8 mouse cellular contexts compared by ENCODE assay signal in genomic region chr5:21700934-21701333, GRCm38 (mm10). TPM values are rescaled to one million over a fixed set of nuclear protein-coding genes. Genes with fewer than 3 reads are reported as not detected.
DNase-seq lines count a peak whose midpoint lies in the region; ATAC-seq lines count a peak whose summit lies in the region.

No protein-coding gene starts in this region.

- WGBS in heart, embryonic 16.5 days: under 1% methylated on average over 22 of the region's 22 CpGs
- under 1% methylated on average over 22 of the region's 22 CpGs for WGBS in hindbrain, embryonic 14.5 days
- WGBS in midbrain, embryonic 13.5 days: under 1% methylated on average over 22 of the region's 22 CpGs

- no peak for DNase-seq in heart, adult 8-10 months (ENCODE audit: low spot score)
- DNase-seq in hindbrain, embryonic 14.5 days (ENCODE audit: low spot score): peak; percentile 27
- DNase-seq in frontal cortex, postnatal 36 days (ENCODE audit: low spot score in 2 of 2): no peak
- DNase-seq in urinary bladder, postnatal 10 days (ENCODE audit: low spot score): no peak
- no peak for DNase-seq in urinary bladder, adult 2 months (ENCODE audit: low spot score)

- no peaks in the 10 kb centered on the region for H3K36me3 ChIP-seq in heart, embryonic 16.5 days (ENCODE audit: control insufficient read depth, insufficient read depth)
- no peaks in the 10 kb centered on the region for H3K36me3 ChIP-seq in hindbrain, embryonic 14.5 days (replicated peaks; ENCODE audit: control insufficient read depth, insufficient read depth)
- H3K36me3 ChIP-seq in midbrain, embryonic 13.5 days: no peaks in the 10 kb centered on the region

- no peaks in the 10 kb centered on the region for H3K27me3 ChIP-seq in heart, embryonic 16.5 days (ENCODE audit: control insufficient read depth, insufficient read depth, low read length)
- H3K27me3 ChIP-seq in hindbrain, embryonic 14.5 days (ENCODE audit: control insufficient read depth, insufficient read depth, low read length): no peaks in the 10 kb centered on the region
- H3K27me3 ChIP-seq in midbrain, embryonic 13.5 days: no peaks in the 10 kb centered on the region

- no peaks in the 10 kb centered on the region for H3K9me3 ChIP-seq in heart, embryonic 16.5 days (replicated peaks; ENCODE audit: control insufficient read depth, low read length)
- H3K9me3 ChIP-seq in hindbrain, embryonic 14.5 days (ENCODE audit: control insufficient read depth, low read length): no peaks in the 10 kb centered on the region
- no peaks in the 10 kb centered on the region for H3K9me3 ChIP-seq in midbrain, embryonic 13.5 days

- H3K4me1 ChIP-seq in heart, embryonic 16.5 days (ENCODE audit: control insufficient read depth, insufficient read depth, low read length): peaks cover 14% of the 10 kb centered on the region
- peaks cover 5% of the 10 kb centered on the region; the same call in 1 of the 2 replicates for H3K4me1 ChIP-seq in hindbrain, embryonic 14.5 days (replicated peaks; ENCODE audit: control insufficient read depth, insufficient read depth, low read length)
- H3K4me1 ChIP-seq in midbrain, embryonic 13.5 days (replicated peaks): peaks cover 11% of the 10 kb centered on the region; the same call in 1 of the 2 replicates

- peak; percentile 13; the same call in 1 of the 2 replicates for ATAC-seq in heart, embryonic 16.5 days (replicated peaks; ENCODE audit: extremely low read depth, insufficient read depth, low FRiP score)
- peak; percentile 56 for ATAC-seq in activated CD4-positive, CD25-positive, alpha-beta regulatory T cell, adult 4 months
- peak; percentile 79 for ATAC-seq in hindbrain, embryonic 14.5 days (ENCODE audit: low FRiP score)
- ATAC-seq in midbrain, embryonic 13.5 days: peak; percentile 87

- peak overlapping the region; percentile 72 for H3K9ac ChIP-seq in heart, embryonic 16.5 days (ENCODE audit: low read length)
- H3K9ac ChIP-seq in hindbrain, embryonic 14.5 days: peak overlapping the region; percentile 85
- peak overlapping the region; percentile 83 for H3K9ac ChIP-seq in midbrain, embryonic 13.5 days (replicated peaks)

- peak overlapping the region; percentile 58 for H3K27ac ChIP-seq in heart, embryonic 16.5 days (ENCODE audit: low read length)
- peak overlapping the region; percentile 98 for H3K27ac ChIP-seq in hindbrain, embryonic 14.5 days
- H3K27ac ChIP-seq in midbrain, embryonic 13.5 days: peak overlapping the region; percentile 98

- H3K4me3 ChIP-seq in heart, embryonic 16.5 days (ENCODE audit: low read length): peak overlapping the region; percentile 78
- peak overlapping the region; percentile 68 for H3K4me3 ChIP-seq in hindbrain, embryonic 14.5 days (replicated peaks; ENCODE audit: low read length)
- peak overlapping the region; percentile 67 for H3K4me3 ChIP-seq in midbrain, embryonic 13.5 days (replicated peaks)

- peak overlapping the region; percentile 80 for H3K4me2 ChIP-seq in heart, embryonic 16.5 days (ENCODE audit: low read depth, low read length)
- peak overlapping the region; percentile 62 for H3K4me2 ChIP-seq in hindbrain, embryonic 14.5 days (replicated peaks)
- H3K4me2 ChIP-seq in midbrain, embryonic 13.5 days (replicated peaks): peak overlapping the region; percentile 61

RNA-seq across cellular contexts. Expression of gene Napepld, which starts 0.3 kb away (rescaled TPM):
- polyA plus RNA-seq in heart, embryonic 16.5 days (2015; fragmentation: Nextera tagmentation; extraction: Ambion mirVana): 5.6 and 6.3 TPM in 2 replicates
- 1 to 10 TPM; 5.0 to 7.0 (median 6.8) TPM for total RNA-seq in heart, adult 8-10 months (2022)
- polyA plus RNA-seq in activated CD4-positive, CD25-positive, alpha-beta regulatory T cell, adult 4 months (2017; shearing (Covaris generic)): 1 to 10 TPM; 2.4 to 4.3 TPM
- 2.3 and 3.0 TPM in 2 replicates for polyA plus RNA-seq in hindbrain, embryonic 14.5 days (2014; fragmentation: Nextera tagmentation; extraction: Ambion mirVana)
- 4.7 and 5.4 TPM in 2 replicates for polyA plus RNA-seq in midbrain, embryonic 13.5 days (2015; fragmentation: Nextera tagmentation; extraction: Ambion mirVana)
- 2.1 and 2.9 TPM in 2 replicates for polyA plus RNA-seq in urinary bladder, adult 2 months (2012; rRNA removed)

RNA-seq across cellular contexts. Expression of gene Pmpcb, which starts 36.0 kb away (rescaled TPM):
- polyA plus RNA-seq in heart, embryonic 16.5 days (2015; fragmentation: Nextera tagmentation; extraction: Ambion mirVana): 154 and 168 TPM in 2 replicates
- total RNA-seq in heart, adult 8-10 months (2022): 100 to 1,000 TPM; 289 to 312 (median 300) TPM
- 10 to 100 TPM; 69.6 to 84.4 TPM for polyA plus RNA-seq in activated CD4-positive, CD25-positive, alpha-beta regulatory T cell, adult 4 months (2017; shearing (Covaris generic))
- polyA plus RNA-seq in hindbrain, embryonic 14.5 days (2014; fragmentation: Nextera tagmentation; extraction: Ambion mirVana): 74.8 and 82.5 TPM in 2 replicates
- 91.4 and 94.5 TPM in 2 replicates for polyA plus RNA-seq in midbrain, embryonic 13.5 days (2015; fragmentation: Nextera tagmentation; extraction: Ambion mirVana)
- 63.3 and 68.0 TPM in 2 replicates for polyA plus RNA-seq in urinary bladder, adult 2 months (2012; rRNA removed)

RNA-seq across cellular contexts. Expression of gene Armc10, which starts 55.3 kb away (rescaled TPM):
- polyA plus RNA-seq in heart, embryonic 16.5 days (2015; fragmentation: Nextera tagmentation; extraction: Ambion mirVana): 19.2 and 20.0 TPM in 2 replicates
- 1 to 10 TPM; 7.5 to 8.3 (median 7.8) TPM for total RNA-seq in heart, adult 8-10 months (2022)
- 10 to 100 TPM; 32.4 to 36.9 TPM for polyA plus RNA-seq in activated CD4-positive, CD25-positive, alpha-beta regulatory T cell, adult 4 months (2017; shearing (Covaris generic))
- polyA plus RNA-seq in hindbrain, embryonic 14.5 days (2014; fragmentation: Nextera tagmentation; extraction: Ambion mirVana): 56.4 and 58.7 TPM in 2 replicates
- 80.8 and 82.1 TPM in 2 replicates for polyA plus RNA-seq in midbrain, embryonic 13.5 days (2015; fragmentation: Nextera tagmentation; extraction: Ambion mirVana)
- polyA plus RNA-seq in urinary bladder, adult 2 months (2012; rRNA removed): 33.7 and 34.2 TPM in 2 replicates

RNA-seq across cellular contexts. Expression of gene Fbxl13, which starts 55.5 kb away (rescaled TPM):
- polyA plus RNA-seq in heart, embryonic 16.5 days (2015; fragmentation: Nextera tagmentation; extraction: Ambion mirVana): 0.27 and 0.30 TPM in 2 replicates
- not detected for total RNA-seq in heart, adult 8-10 months (2022)
- polyA plus RNA-seq in activated CD4-positive, CD25-positive, alpha-beta regulatory T cell, adult 4 months (2017; shearing (Covaris generic)): not detected
- polyA plus RNA-seq in hindbrain, embryonic 14.5 days (2014; fragmentation: Nextera tagmentation; extraction: Ambion mirVana): 0.20 TPM in 2 replicates
- 0.30 and 0.50 TPM in 2 replicates for polyA plus RNA-seq in midbrain, embryonic 13.5 days (2015; fragmentation: Nextera tagmentation; extraction: Ambion mirVana)
- 1.7 and 1.8 TPM in 2 replicates for polyA plus RNA-seq in urinary bladder, adult 2 months (2012; rRNA removed)

Comparison
In these comparisons a context has a peak if more than half of its experiments do, and no peak if none do; other contexts are left out.
1. ATAC-seq: peak in every context shown above with its lines; median percentile 87 in midbrain, embryonic 13.5 days; 79 in hindbrain, embryonic 14.5 days; 56 in activated CD4-positive, CD25-positive, alpha-beta regulatory T cell, adult 4 months; 13 in heart, embryonic 16.5 days.